In genomic region chr6:71111419-71112113, GRCm38 (mm10) we compare ENCODE assay signal across 19 mouse cellular contexts. TPM values are rescaled to one million over a fixed set of nuclear protein-coding genes. Genes with fewer than 3 reads are reported as not detected.
DNase-seq lines count a peak whose midpoint lies in the region; ATAC-seq and TF ChIP-seq lines count a peak whose summit lies in the region.
"Had no signal": no experiment of that assay in that cellular context is flagged by ENCODE, and none has a peak within 500 bp of the region (broad histone marks: within the 10 kb centered on the region; RNA-seq: fewer than 3 reads in every experiment).

No protein-coding gene starts in this region.

- H3K27me3 ChIP-seq in heart, embryonic 10.5 days (ENCODE audit: insufficient read depth, poor library complexity, severe bottlenecking) = no peaks in the 10 kb centered on the region
- no peaks in the 10 kb centered on the region for H3K27me3 ChIP-seq in lung, embryonic 14.5 days (ENCODE audit: insufficient read depth, low read length)
- H3K27me3 ChIP-seq in embryonic facial prominence, embryonic 10.5 days (replicated peaks; ENCODE audit: low read depth, poor library complexity, severe bottlenecking) = no peaks in the 10 kb centered on the region
- H3K27me3 ChIP-seq in hindbrain, embryonic 11.5 days (ENCODE audit: control insufficient read depth, insufficient read depth, low read length) = no peaks in the 10 kb centered on the region
- H3K27me3 ChIP-seq: heart, embryonic 12.5 days had no signal

- DNase-seq in heart, adult 18-20 months = peak; percentile 17 to 18
- DNase-seq in heart, embryonic 10.5 days (ENCODE audit: low spot score) = no peak
- DNase-seq in lung, embryonic 14.5 days = peak; percentile 4
- DNase-seq in lung, postnatal 14 days = no peak
- DNase-seq in cerebellum, adult 18-20 months = peak; percentile 17 to 27
- DNase-seq in kidney, postnatal 4 days = peak; percentile 14 to 24
- DNase-seq in embryonic facial prominence, embryonic 10.5 days (ENCODE audit: low spot score) = no peak
- no peak for DNase-seq in hindbrain, embryonic 11.5 days (ENCODE audit: low spot score)
- DNase-seq: lung, postnatal 4 days; right cerebral cortex, postnatal 25 days; thymus, postnatal 14 days had no signal

- H3K4me3 ChIP-seq in heart, embryonic 10.5 days = no peak overlapping the region
- no peak overlapping the region for H3K4me3 ChIP-seq in lung, embryonic 14.5 days (ENCODE audit: low read depth, low read length)
- H3K4me3 ChIP-seq in embryonic facial prominence, embryonic 10.5 days = no peak overlapping the region
- H3K4me3 ChIP-seq in hindbrain, embryonic 11.5 days (ENCODE audit: low read depth, low read length) = no peak overlapping the region
- H3K4me3 ChIP-seq: forebrain, embryonic 10.5 days; heart, embryonic 12.5 days had no signal

- H3K27ac ChIP-seq in heart, embryonic 10.5 days = no peak overlapping the region
- no peak overlapping the region for H3K27ac ChIP-seq in lung, embryonic 14.5 days (ENCODE audit: low read depth)
- H3K27ac ChIP-seq in embryonic facial prominence, embryonic 10.5 days (replicated peaks) = no peak overlapping the region
- H3K27ac ChIP-seq in hindbrain, embryonic 11.5 days (ENCODE audit: low read depth, low read length) = no peak overlapping the region
- H3K27ac ChIP-seq: forebrain, embryonic 10.5 days; hindbrain, embryonic 14.5 days; liver, embryonic 14.5 days had no signal

- 0 out of 2 replicates have a peak, but pooled peaks cover 3% of the 10 kb centered on the region for H3K4me1 ChIP-seq in heart, embryonic 10.5 days
- H3K4me1 ChIP-seq in lung, embryonic 14.5 days (ENCODE audit: insufficient read depth) = no peaks in the 10 kb centered on the region
- no peaks in the 10 kb centered on the region for H3K4me1 ChIP-seq in embryonic facial prominence, embryonic 10.5 days
- H3K4me1 ChIP-seq in hindbrain, embryonic 11.5 days (replicated peaks; ENCODE audit: control insufficient read depth, insufficient read depth, low read length) = no peaks in the 10 kb centered on the region
- H3K4me1 ChIP-seq: heart, embryonic 12.5 days had no signal

- H3K9ac ChIP-seq in lung, embryonic 14.5 days = no peak overlapping the region
- no peak overlapping the region for H3K9ac ChIP-seq in hindbrain, embryonic 11.5 days (ENCODE audit: low read depth, low read length)
- H3K9ac ChIP-seq: heart, embryonic 12.5 days; hindbrain, embryonic 14.5 days; liver, embryonic 14.5 days had no signal

- H3K36me3 ChIP-seq in heart, embryonic 10.5 days = no peaks in the 10 kb centered on the region
- H3K36me3 ChIP-seq in lung, embryonic 14.5 days (ENCODE audit: insufficient read depth) = no peaks in the 10 kb centered on the region
- H3K36me3 ChIP-seq in embryonic facial prominence, embryonic 10.5 days (replicated peaks) = no peaks in the 10 kb centered on the region
- H3K36me3 ChIP-seq in hindbrain, embryonic 11.5 days (ENCODE audit: control insufficient read depth, insufficient read depth, low read length) = no peaks in the 10 kb centered on the region
- H3K36me3 ChIP-seq: forebrain, embryonic 10.5 days; G1E; heart, embryonic 12.5 days had no signal

- no peaks in the 10 kb centered on the region for H3K9me3 ChIP-seq in heart, embryonic 10.5 days
- H3K9me3 ChIP-seq in lung, embryonic 14.5 days (ENCODE audit: low read depth, low read length) = no peaks in the 10 kb centered on the region
- no peaks in the 10 kb centered on the region for H3K9me3 ChIP-seq in embryonic facial prominence, embryonic 10.5 days
- H3K9me3 ChIP-seq in hindbrain, embryonic 11.5 days (ENCODE audit: control insufficient read depth, low read length) = no peaks in the 10 kb centered on the region
- H3K9me3 ChIP-seq: forebrain, embryonic 10.5 days; G1E; heart, embryonic 12.5 days had no signal

- 61% methylated on average over 11 of the region's 11 CpGs for WGBS in heart, embryonic 10.5 days
- 64% methylated on average over 11 of the region's 11 CpGs for WGBS in lung, embryonic 14.5 days
- WGBS in embryonic facial prominence, embryonic 10.5 days = 70% methylated on average over 11 of the region's 11 CpGs
- 70% methylated on average over 11 of the region's 11 CpGs for WGBS in hindbrain, embryonic 11.5 days

- no peak for ATAC-seq in lung, embryonic 14.5 days (ENCODE audit: insufficient read depth)
- ATAC-seq in hindbrain, embryonic 11.5 days (ENCODE audit: low FRiP score) = no peak

- TF ChIP-seq CTCF in lung, embryonic 14.5 days (IDR thresholded peaks at IDR 0.05; ENCODE audit: low read depth) = no peak

- H3K4me2 ChIP-seq in lung, embryonic 14.5 days = no peak overlapping the region
- H3K4me2 ChIP-seq in hindbrain, embryonic 11.5 days (replicated peaks; ENCODE audit: low read depth, low read length) = no peak overlapping the region
- H3K4me2 ChIP-seq: heart, embryonic 12.5 days; hindbrain, embryonic 14.5 days had no signal

RNA-seq across cellular contexts. Expression of gene Thnsl2, which starts 32.7 kb away (rescaled TPM):
- 1 to 10 TPM; 4.1 to 5.3 TPM for total RNA-seq in heart, adult 18-20 months (2021)
- polyA plus RNA-seq in heart, embryonic 10.5 days (2016; fragmentation: Nextera tagmentation; extraction: Ambion mirVana) = 5.0 and 5.2 TPM in 2 replicates
- polyA plus RNA-seq in lung, embryonic 14.5 days (2014; fragmentation: Nextera tagmentation; extraction: Ambion mirVana) = 6.9 and 7.5 TPM in 2 replicates
- 5.3 TPM in 2 replicates for polyA plus RNA-seq in embryonic facial prominence, embryonic 10.5 days (2016; fragmentation: Nextera tagmentation; extraction: Ambion mirVana)
- 6.5 and 6.7 TPM in 2 replicates for polyA plus RNA-seq in hindbrain, embryonic 11.5 days (2014; fragmentation: Nextera tagmentation; extraction: Ambion mirVana)
- total RNA-seq: G1E; monocyte, adult 5-6 weeks; neutrophil, adult 5-6 weeks had no signal
- polyA plus RNA-seq: C2C12, G1E had no signal

Comparison
In these comparisons a context has a peak if more than half of its experiments do, and no peak if none do; other contexts are left out.
1. DNase-seq: peak in heart, adult 18-20 months (2 of 2), lung, embryonic 14.5 days (single experiment), cerebellum, adult 18-20 months (2 of 2) and kidney, postnatal 4 days (2 of 2); none in heart, embryonic 10.5 days (single experiment), lung, postnatal 14 days (single experiment), embryonic facial prominence, embryonic 10.5 days (single experiment) and hindbrain, embryonic 11.5 days (single experiment).